ENCODE assay signal across 8 mouse cellular contexts in the genomic region with DNA sequence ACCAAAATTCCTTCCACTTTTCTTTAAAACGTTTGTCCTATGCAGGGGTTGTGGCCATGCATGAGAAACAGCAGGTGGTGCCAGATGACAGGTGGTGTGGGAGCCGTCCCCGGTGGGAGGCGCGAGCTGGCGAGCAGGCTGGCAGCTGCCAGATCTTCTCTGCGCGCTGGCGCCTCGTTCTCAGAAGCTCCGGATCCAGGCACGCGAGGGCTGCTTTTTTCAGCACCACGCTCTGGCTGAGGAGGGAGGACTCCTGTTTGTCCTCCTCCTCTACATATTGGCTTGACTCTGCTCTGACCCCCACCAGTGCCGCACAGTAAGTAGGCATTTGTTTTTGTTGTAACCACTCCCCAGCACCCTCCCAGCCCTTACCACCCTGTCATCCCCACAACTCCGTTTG. TPM values are rescaled to one million over a fixed set of nuclear protein-coding genes. Genes with fewer than 3 reads are reported as not detected.
DNase-seq lines count a peak whose midpoint lies in the region; ATAC-seq and TF ChIP-seq lines count a peak whose summit lies in the region.

A gene (plus strand): TSS at position 183 of the 400 bp plus-strand sequence.

- H3K9ac ChIP-seq in intestine, embryonic 14.5 days (ENCODE audit: low read length): no peak within 1 kb of the TSS

- DNase-seq in Patski (ENCODE audit: low read depth, low spot score): no peak
- peak; percentile 69 for DNase-seq in gastrocnemius, postnatal 25 days
- DNase-seq in intestine, embryonic 14.5 days (ENCODE audit: low spot score): peak; percentile 72
- peak; percentile 72 to 92 for DNase-seq in left cerebral cortex, adult 9 months (ENCODE audit: low spot score in 2 of 2)
- peak; percentile 92 for DNase-seq in right cerebral cortex, postnatal 25 days
- peak; percentile 48 for DNase-seq in urinary bladder, postnatal 25 days (ENCODE audit: low spot score)

- peak within 1 kb of the TSS; percentile 43 for H3K4me2 ChIP-seq in intestine, embryonic 14.5 days (ENCODE audit: low read length)

- CTCF ChIA-PET in Patski (lab: Charles Lee): no interaction called here

- in situ Hi-C loops in Patski (cut with MboI; ENCODE audit: low pct_unique_long_range_greater_than_20kb): no loop called here

- WGBS in intestine, embryonic 14.5 days: under 1% methylated on average over 16 of the region's 16 CpGs

- H3K27me3 ChIP-seq in Patski: peaks cover 3% of the 10 kb centered on the region
- no peaks in the 10 kb centered on the region for H3K27me3 ChIP-seq in intestine, embryonic 14.5 days (replicated peaks; ENCODE audit: control insufficient read depth, insufficient read depth, low read length)

- no peaks in the 10 kb centered on the region for H3K9me3 ChIP-seq in intestine, embryonic 14.5 days (ENCODE audit: control insufficient read depth, low read length)

- H3K4me3 ChIP-seq in cortical plate, adult 2 months (ENCODE audit: insufficient read depth, low read length): peak within 1 kb of the TSS; percentile 56
- H3K4me3 ChIP-seq in intestine, embryonic 14.5 days (ENCODE audit: low read depth, low read length): peak within 1 kb of the TSS; percentile 1; the same call in 1 of the 2 replicates

- TF ChIP-seq POLR2A in cortical plate, adult 2 months (IDR thresholded peaks at IDR 0.05; ENCODE audit: extremely low read depth, insufficient read depth, low read length): peak; percentile 96

- peak within 1 kb of the TSS; percentile 43 for H3K27ac ChIP-seq in cortical plate, adult 2 months (ENCODE audit: insufficient read depth, low read length)
- no peak within 1 kb of the TSS for H3K27ac ChIP-seq in intestine, embryonic 14.5 days (ENCODE audit: low read depth)

- no peak for ATAC-seq in Patski
- peak; percentile 84; the same call in 1 of the 2 replicates for ATAC-seq in intestine, embryonic 14.5 days (replicated peaks; ENCODE audit: low FRiP score, low TSS enrichment, low read depth)
- peak; percentile 68 for ATAC-seq in megakaryocyte-erythroid progenitor cell, adult 5-6 weeks (replicated peaks; ENCODE audit: low FRiP score, low TSS enrichment, poor library complexity, severe bottlenecking)

- TF ChIP-seq CTCF in Patski (IDR thresholded peaks at IDR 0.05): peak; percentile 50
- peak; percentile 79 for TF ChIP-seq CTCF in cortical plate, adult 2 months (IDR thresholded peaks at IDR 0.05; ENCODE audit: extremely low read depth, insufficient read depth, low read length)

- H3K36me3 ChIP-seq in intestine, embryonic 14.5 days (ENCODE audit: control insufficient read depth, insufficient read depth, low read length): no peaks in the 10 kb centered on the region

- POLR2A ChIA-PET in Patski (lab: Charles Lee): no interaction called here

- peaks cover 6% of the 10 kb centered on the region for H3K4me1 ChIP-seq in cortical plate, adult 2 months (ENCODE audit: control insufficient read depth, insufficient read depth, low read length)
- H3K4me1 ChIP-seq in intestine, embryonic 14.5 days (replicated peaks; ENCODE audit: control insufficient read depth, insufficient read depth, low read length): peaks cover 9% of the 10 kb centered on the region; the same call in 1 of the 2 replicates

RNA-seq across cellular contexts. Expression of the gene that starts here (rescaled TPM):
- polyA plus RNA-seq in Patski (2021): not detected
- polyA plus RNA-seq in cortical plate, adult 2 months (2012; rRNA removed): 492 and 504 TPM in 2 replicates
- under 1 TPM; 0.26 to 0.35 TPM for total RNA-seq in gastrocnemius, postnatal 25 days (2021)
- polyA plus RNA-seq in intestine, embryonic 14.5 days (2014; fragmentation: Nextera tagmentation; extraction: Ambion mirVana): 4.0 and 5.2 TPM in 2 replicates
- 1.0 and 1.9 TPM in 2 replicates for total RNA-seq in megakaryocyte-erythroid progenitor cell, adult 5-6 weeks (2014; fragmentation: Nextera tagmentation)
- 0.52 and 0.88 TPM in 2 replicates for total RNA-seq in megakaryocyte-erythroid progenitor cell, adult 5-6 weeks (2017)

Comparison
In these comparisons a context has a peak if more than half of its experiments do, and no peak if none do; other contexts are left out.
1. RNA of the gene that starts here (polyA plus RNA-seq): 492 to 504 TPM in cortical plate, adult 2 months; 4.0 to 5.2 TPM in intestine, embryonic 14.5 days and not detected in Patski (single experiment); every median in the first group is over 10 times any median in the second.
2. Peak in DNase-seq in gastrocnemius, postnatal 25 days; RNA of the gene not detected or under 1 TPM.